Mouse (Mus musculus): ENCODE measurements around the gene Aatk.

Gene Aatk

GRCm38 (mm10) chr11:120021367-120021766, 25.6 kb downstream of the Aatk start:
- DNase-seq = peak in 1 of 2 experiments; percentile 49

DNA sequence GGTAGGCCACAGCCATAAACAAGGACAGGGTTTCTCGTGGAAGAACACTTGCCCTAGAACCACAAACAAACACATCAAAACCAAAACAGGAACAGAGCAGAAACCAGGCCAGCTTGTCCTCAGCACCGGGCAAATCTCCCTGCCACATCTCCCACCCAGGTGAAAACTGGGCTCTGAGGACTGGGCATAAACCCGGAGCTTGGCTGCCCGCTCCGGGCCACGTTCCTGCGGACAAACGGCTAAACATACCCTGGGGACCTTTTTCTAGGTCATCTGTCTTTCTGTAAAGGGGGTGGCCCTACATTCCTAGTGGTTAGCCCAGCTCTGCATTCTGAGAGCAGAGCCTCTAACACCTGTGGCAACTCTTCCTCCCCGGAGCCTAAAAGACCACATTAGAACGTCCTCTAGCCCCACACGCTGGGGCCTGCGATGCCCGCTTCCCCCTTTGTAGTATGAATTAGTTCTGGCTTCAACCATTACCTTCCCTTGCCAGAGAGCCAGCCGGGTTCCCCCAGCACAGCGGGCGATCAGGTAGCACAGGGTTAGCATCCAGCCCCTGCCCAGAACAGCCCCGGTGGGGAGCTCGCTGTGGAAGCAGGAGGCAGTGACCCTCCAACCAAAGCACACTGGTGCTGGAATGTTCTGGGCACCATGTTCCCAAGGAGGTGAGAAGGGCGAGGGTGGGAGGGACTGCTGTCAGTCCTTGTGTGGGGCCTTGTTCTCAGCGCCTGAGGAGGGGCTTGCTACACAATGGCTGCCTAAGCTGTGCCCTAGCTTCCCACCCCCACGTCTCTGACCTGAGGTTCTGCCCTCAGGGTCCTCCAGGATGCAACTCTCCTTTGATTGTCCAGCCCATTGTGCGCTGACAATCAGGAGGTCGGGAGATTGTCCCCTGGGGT, 27.2 kb downstream of the Aatk start:
- no peak for DNase-seq

- DNase-seq = no peak
Observed at GRCm38 (mm10) chr11:120017011-120017410, 30.0 kb downstream of the Aatk start.

DNA sequence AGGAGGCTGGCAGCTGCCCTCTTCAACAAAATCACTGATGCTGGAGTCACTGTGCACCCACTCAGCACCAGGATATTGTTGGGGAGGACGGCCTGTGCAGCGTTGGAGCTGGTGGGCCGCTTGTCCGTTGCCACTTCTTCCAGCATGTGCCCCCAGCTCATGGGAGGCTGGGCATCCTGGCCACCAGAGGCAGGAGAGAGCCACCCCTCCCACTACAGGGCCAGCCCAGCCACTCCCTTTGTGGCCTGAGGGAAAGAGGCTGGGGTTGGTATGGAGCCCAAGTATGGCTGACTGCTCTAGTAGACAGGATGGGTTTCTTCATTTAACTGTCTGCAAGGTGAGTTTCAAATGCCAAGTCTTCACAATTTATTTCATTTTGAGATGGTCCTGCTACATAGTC, 32.2 kb downstream of the Aatk start:
- no peak for DNase-seq

- peak; percentile 87 to 93 for DNase-seq
Observed at GRCm38 (mm10) chr11:120013174-120013711, 33.7 kb downstream of the Aatk start.

- peak in 1 of 2 experiments; percentile 47 for DNase-seq
Observed at GRCm38 (mm10) chr11:120012702-120013101, 34.3 kb downstream of the Aatk start.

DNA sequence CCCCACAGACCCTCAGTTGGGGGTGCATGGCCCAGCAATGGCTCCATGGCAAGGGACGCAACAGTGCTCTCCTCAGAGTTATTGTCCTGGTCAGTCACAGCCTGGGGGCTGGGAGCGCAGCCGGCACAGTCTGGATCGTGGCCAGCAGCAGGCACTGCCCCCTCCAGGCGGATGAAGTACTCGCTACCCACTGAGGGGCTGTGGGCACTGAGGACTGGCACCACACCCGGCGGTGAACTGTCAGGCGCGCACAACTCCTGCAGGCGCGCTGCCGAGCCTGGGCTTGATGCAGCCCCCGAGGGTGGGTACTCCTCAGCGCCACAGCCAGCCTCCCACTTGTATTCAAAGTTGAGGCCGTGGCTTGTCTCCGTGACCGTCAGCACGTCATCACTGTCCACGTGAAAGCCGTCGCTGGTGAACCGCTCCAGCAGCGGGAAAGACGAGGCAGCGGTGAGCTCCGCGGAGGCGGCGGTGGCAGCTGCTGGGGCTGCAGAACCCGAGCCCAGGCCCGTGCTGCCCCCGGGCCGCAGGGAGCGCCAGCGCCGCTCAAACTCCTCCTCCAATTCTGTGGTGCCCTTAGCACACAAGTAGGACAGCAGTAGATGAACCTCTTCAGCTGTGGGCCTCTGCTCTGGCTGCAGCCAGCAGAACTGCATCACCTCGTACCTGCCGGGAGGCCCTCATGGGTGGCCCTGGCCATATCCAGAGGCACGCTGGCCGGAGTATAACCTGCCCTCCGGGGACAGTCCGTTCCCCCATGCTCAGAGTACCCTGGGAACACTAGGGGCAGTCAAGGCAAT, 35.0 kb downstream of the Aatk start:
- DNase-seq = peak in 1 of 2 experiments; percentile 52

- DNase-seq = peak in 1 of 2 experiments; percentile 53
Observed at GRCm38 (mm10) chr11:120011114-120011760, 35.7 kb downstream of the Aatk start.

DNA sequence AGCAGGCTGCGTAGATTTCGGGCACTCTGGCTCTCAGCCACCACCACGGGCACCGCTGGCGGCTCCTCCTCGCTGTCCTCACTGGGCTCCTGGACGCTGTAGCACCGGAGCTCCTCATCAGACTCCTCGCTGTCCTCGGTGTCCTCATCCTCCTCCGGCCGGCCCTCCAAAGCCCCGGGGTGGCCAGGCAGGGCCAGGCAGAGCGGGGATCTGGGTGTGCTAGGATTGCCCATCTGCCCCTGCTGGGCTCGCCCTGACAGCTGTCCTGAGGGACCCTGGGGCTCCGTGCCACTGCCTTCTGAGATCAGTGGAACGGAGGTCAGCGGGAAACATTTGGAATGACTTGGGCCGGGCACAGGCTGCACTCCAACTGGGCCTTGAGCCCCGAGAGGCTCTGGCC, 37.0 kb downstream of the Aatk start:
- DNase-seq = no peak

DNA sequence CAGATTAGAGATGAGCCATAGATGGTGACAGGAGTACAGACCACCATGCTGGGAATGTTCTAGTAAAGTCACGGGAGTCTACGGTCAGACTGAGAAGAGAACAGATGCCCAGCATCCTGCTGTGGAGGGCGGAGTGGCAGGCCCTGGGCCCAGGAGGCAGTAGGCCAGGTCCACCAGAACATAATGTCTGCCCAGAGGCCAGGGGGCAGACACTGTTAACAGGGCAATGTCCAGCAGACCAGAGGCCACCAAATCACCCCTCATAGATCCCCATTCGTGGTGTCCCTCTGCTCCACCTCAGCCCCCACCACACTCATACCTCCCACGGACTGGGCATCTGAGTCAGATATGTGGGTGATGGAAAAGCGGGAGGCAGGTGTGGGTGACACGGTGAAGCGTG, 38.0 kb downstream of the Aatk start:
- DNase-seq = no peak

- DNase-seq = no peak
Observed at GRCm38 (mm10) chr11:120008501-120008900, 38.5 kb downstream of the Aatk start.

GRCm38 (mm10) chr11:120007496-120008080, 39.4 kb downstream of the Aatk start:
- no peak for DNase-seq

DNA sequence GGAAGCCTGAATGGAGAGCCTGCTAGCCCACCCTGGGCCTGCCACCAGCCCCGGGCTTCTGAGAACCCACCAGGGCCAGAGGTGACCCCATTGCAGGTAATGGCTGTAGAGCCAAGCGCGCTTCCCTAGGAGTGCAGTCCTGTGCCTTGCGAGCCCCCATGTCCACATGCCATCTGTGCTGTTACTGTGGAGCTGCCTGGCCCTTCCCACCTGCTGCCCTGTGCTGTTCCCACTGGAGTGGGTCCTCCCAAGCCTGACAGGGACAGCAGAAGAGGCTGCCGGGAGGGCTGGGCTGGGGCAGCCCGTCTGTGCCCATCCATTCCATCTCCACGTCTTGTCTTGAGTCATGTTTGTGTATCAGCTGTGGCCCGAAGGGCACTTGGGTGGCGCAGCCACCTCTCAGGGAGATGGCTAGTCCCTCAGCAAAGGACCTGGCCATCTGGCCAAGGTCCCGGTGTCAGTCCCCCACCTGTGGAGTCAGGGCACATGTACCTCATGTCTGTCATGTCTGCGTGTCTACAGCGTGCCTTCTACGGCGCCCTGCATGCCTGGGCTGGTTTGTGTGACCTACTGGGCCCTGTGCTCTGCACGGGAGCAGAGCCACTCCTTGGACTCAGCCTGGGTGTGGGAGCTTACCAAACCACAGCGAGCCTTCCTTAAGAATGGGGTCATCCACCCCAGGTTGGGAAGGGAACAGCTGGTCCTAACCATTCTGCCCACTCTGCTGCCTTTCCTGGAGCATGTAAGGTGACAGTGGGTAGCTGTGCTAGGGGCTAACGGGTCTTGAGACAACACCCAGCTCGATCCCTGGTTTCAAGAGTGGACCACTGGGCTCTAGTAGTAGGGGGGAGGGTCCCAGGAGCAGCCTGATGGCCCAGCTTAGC, 41.3 kb downstream of the Aatk start:
- DNase-seq = peak; percentile 59 to 67

DNA sequence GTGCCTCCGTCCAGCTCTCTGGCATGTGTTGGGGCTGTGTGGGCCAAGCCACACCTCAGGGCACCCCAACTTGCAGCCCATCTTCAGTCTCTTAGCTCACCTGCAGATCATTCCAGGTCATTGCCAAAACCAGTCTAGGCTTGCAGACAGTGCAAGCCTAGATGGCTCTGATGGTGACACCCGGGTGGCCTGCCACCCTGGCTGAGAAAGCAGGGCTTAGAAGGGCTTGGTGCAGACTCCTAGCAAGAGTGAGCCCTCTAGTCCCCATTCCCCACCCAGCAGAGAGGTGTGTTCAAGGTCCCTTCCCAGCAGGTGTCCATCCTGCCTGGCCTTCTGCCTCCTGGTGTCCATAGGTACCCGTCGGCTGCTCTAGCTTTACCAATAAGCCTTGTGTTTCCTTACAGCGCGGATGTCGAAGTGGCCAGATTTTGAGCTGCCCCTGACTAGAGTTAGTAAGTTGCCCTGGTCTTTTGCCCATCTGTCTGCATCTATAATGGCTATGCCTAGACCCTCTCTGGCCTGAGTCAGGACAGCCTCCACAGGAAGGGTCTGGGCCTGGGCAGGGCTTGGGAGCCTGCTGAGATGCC, 44.2 kb downstream of the Aatk start:
- no peak for DNase-seq

- no peak for DNase-seq
Observed at GRCm38 (mm10) chr11:120002041-120002440, 44.9 kb downstream of the Aatk start.

DNA sequence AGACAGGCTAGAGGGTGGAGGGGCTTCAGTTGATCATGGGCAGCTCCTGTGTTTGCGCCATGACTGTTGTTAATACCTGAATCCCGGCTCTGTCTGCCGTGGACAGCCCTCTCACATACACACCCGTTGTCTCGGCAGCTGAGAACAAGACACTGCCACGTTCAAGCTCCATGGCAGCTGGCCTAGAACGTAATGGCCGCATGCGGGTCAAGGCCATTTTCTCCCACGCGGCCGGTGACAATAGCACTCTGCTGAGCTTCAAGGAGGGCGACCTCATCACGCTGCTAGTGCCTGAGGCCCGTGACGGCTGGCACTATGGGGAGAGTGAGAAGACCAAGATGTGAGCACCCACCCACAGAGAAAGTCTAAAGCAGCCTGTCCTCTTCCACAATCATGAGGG, 49.6 kb downstream of the Aatk start:
- DNase-seq = no peak

GRCm38 (mm10) chr11:119991338-119991678, 55.7 kb downstream of the Aatk start:
- peak; percentile 84 to 86 for DNase-seq

- DNase-seq = no peak
Observed at GRCm38 (mm10) chr11:119990658-119991337, 56.2 kb downstream of the Aatk start.

GRCm38 (mm10) chr11:119989115-119989564, 57.8 kb downstream of the Aatk start:
- no peak for DNase-seq

GRCm38 (mm10) chr11:119988391-119988790, 58.6 kb downstream of the Aatk start:
- DNase-seq = no peak

Measured in cerebellum, postnatal 36 days (tissue).